Mouse (Mus musculus) stomach, postnatal 0 days (tissue): ENCODE results near the gene Tacc3.
A peak's percentile ranks its signal among the peaks of the same experiment; 100 is the strongest.

ENCODE experiments used
- CTCF ChIP-seq: IDR thresholded peaks from 2 replicates; pipeline ENCODE4 v1.5.1; 2016; ENCODE audit warnings: antibody characterized with exemption, low read depth, mild to moderate bottlenecking, moderate library complexity
- EP300 ChIP-seq: optimal IDR thresholded peaks from 2 replicates; pipeline ENCODE3; 2016; ENCODE audit warnings: antibody characterized with exemption

GRCm38 (mm10) chr5:33721541-33722265 lies 63.8 kb downstream of the Tacc3 start, which contains the start of gene Fgfr3:
- TF ChIP-seq CTCF, result peak; percentile 51
- TF ChIP-seq EP300, result no peak
